Mouse (Mus musculus) brain, embryonic 14.5 days (tissue): ENCODE results near the gene Hist1h2bp.

ENCODE experiments used
- CTCF ChIP-seq: fragments of 200-500 bp; IDR thresholded peaks from 2 replicates; pipeline ENCODE4 v1.5.1; 2012; ENCODE audit warnings: inconsistent platforms, mild to moderate bottlenecking, moderate library complexity, borderline replicate concordance; ENCODE audit not compliant: insufficient read depth, insufficient read length; ENCODE audit errors: extremely low read depth
- POLR2A ChIP-seq: fragments of 200-500 bp; IDR thresholded peaks from 2 replicates; pipeline ENCODE4 v1.6.1; 2012; ENCODE audit warnings: mild to moderate bottlenecking, inconsistent platforms, borderline replicate concordance; ENCODE audit not compliant: poor library complexity, insufficient read depth, insufficient read length, severe bottlenecking; ENCODE audit errors: extremely low read depth

GRCm38 (mm10) chr13:21751417-21751816, 35.8 kb upstream of the Hist1h2bp start:
- TF ChIP-seq CTCF (no peak), POLR2A (no peak)
